Mouse (Mus musculus) embryonic stem cell, embryonic (primary cell): ENCODE measurements around the gene Zeb2.
"Not testable (repeated sequence)": the region's sequence is repeated elsewhere in the genome, so short reads cannot be mapped to it uniquely, and the experiment has no call there.

Experiments used
- CTCF ChIA-PET, 4 experiments: fragments of 300-600 bp in 2 of 4; fragments of 350-600 bp in 2 of 4; sonication (Branson Sonifier 250); formaldehyde crosslinking; loops; one replicate each; lab custom pipeline; 2022; ENCODE audit warnings: inconsistent platforms in 2 of 4; lab: Charles Lee
- POLR2A ChIA-PET, 4 experiments: fragments of 300-600 bp in 2 of 4; fragments of 350-600 bp in 2 of 4; sonication (Branson Sonifier 250); formaldehyde crosslinking; loops; one replicate each; lab custom pipeline; 2022; ENCODE audit warnings: antibody characterized with exemption in 4 of 4, inconsistent platforms in 1 of 4; lab: Charles Lee

Gene Zeb2

GRCm38 (mm10) chr2:45114596-45114995 is 2.6 kb downstream of the Zeb2 start:
- ChIA-PET POLR2A (interaction anchor here in 1 of 4 experiments (1.5 kb wide), 1 partner anchor 112 kb away, joined by 4 read pairs; no protein-coding TSS in a partner anchor), CTCF (no interaction called here)

- CTCF ChIA-PET = no interaction called here
- POLR2A ChIA-PET = interaction anchor here in 1 of 4 experiments (0.7 kb wide), 1 partner anchor 800 kb away, joined by 6 read pairs; no protein-coding TSS in a partner anchor
These were observed 3.3 kb downstream of the Zeb2 start for GRCm38 (mm10) chr2:45113912-45114311.

DNA sequence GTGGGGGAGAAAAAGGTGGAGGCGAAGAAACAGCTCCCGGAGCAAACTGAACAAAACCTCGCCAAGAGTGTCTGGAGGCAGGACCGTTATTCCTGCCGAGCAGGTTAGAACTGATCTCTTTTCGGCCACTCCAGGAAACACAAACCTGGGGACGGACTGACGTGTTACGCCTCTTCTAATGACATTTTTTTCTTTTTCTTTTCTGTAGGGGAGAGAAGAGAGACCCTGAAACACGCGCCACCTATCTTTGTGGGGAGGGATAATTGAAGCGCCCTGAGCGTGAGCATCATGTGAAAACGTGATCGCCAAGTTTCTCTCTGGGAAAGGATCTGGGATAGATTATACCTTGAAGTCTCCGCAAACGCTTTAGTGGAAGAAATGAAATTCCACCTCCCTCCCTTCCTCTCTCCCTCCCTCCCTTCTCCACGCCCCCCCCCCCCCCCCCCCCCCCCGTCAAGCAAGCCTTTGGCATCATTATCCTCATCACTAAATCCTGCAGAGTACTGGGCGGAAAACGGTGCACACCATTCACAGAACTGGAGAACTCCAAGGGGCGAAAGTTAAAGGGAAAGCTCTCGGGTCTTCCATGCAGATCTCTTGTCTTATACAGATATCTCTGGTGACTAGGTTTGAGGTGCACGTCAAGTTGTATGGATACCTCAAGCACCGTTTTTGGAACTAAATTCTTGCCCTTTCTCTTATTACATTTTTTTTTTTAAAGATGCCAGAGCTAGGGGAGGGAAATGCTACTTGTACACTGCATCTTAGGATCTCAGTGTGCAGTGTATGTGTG is 4.1 kb downstream of the Zeb2 start:
- ChIA-PET CTCF (interaction anchor here in 1 of 4 experiments (0.6 to 0.8 kb wide), 2 partner anchors 21 to 640 kb away, joined by 4 read pairs; no protein-coding TSS in a partner anchor), POLR2A (interaction anchor here in 1 of 4 experiments (0.6 to 0.7 kb wide), 3 partner anchors 77 to 1105 kb away, joined by 3 to 5 read pairs (median 4); no protein-coding TSS in a partner anchor)

- CTCF ChIA-PET = interaction anchor here in 1 of 4 experiments (0.6 to 0.8 kb wide), 2 partner anchors 20 to 640 kb away, joined by 4 read pairs; no protein-coding TSS in a partner anchor
- POLR2A ChIA-PET = interaction anchor here in 1 of 4 experiments (0.6 kb wide), 4 partner anchors 72 to 582 kb away, joined by 3 to 5 read pairs (median 4); no protein-coding TSS in a partner anchor
These were observed 5.0 kb downstream of the Zeb2 start for GRCm38 (mm10) chr2:45112021-45112747.

DNA sequence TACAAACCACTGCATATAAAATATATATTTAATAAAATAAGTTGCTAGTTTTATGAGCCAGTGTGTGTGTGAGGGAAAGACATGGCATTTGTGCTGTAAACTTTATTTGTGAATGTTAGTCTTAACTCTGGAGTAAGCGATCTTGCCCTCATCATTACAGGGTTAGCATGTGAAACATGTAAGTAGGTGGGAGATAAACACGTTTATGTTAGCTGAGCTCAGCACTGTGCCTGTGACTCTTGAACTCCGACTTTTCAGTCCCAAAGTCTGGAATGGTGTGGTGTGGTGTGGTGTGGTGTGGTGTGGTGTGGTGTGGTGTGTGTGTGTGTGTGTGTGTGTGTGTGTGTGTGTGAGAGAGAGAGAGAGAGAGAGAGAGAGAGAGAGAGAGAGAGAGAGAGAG is 5.6 kb downstream of the Zeb2 start:
- CTCF ChIA-PET = not testable (repeated sequence)
- POLR2A ChIA-PET = interaction anchor here in 1 of 4 experiments (0.6 kb wide), 1 partner anchor 73 kb away, joined by 3 read pairs; no protein-coding TSS in a partner anchor

- CTCF ChIA-PET = no interaction called here
- POLR2A ChIA-PET = interaction anchor here in 1 of 4 experiments (0.6 kb wide), 1 partner anchor 41 kb away, joined by 6 read pairs; no protein-coding TSS in a partner anchor
These were observed 6.3 kb downstream of the Zeb2 start for GRCm38 (mm10) chr2:45110757-45111411.

DNA sequence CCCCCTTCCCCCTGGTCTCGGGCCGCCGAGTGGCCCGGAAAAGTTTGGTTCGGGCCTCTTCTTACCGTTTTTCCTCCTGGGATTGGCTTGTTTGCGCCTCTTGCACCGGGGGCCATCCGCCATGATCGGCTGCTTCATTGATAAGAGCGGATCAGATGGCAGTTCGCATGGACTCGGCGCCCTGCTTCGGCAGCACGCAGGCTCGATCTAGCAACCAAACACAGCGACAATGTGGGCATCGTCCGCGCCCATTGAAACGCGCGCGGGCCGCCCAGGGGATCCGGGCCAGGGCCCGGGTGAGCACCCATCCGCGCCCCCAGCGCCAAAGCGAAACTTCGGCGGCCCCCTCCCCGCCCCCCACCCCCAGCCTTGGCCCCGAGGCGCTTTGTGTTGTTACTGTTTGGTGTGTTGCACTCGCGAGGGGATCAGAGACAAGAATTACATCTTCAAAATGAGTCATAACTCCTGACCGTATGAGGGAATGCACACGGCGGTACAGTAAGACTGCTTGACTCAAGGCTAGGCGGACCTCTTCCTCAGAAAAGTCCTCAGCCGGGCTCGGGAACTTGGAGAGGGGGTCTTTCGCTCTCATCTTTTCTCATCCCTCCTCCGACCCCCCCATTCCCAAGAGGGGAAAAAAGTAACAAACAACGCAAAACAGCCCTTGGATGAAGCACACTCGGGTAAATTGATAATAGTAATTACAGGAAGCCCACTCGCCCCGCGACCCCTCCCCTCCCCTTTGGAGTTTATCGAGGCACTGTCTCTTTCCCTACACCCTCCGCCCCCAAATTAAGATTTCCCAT is 7.0 kb downstream of the Zeb2 start:
- CTCF ChIA-PET = no interaction called here
- POLR2A ChIA-PET = interaction anchor here in 1 of 4 experiments (0.6 kb wide), 1 partner anchor 40 kb away, joined by 6 read pairs; no protein-coding TSS in a partner anchor

- ChIA-PET POLR2A (no interaction called here), CTCF (no interaction called here)
These were observed 7.8 kb downstream of the Zeb2 start for GRCm38 (mm10) chr2:45109161-45109950.

- POLR2A ChIA-PET = no interaction called here
- CTCF ChIA-PET = no interaction called here
These were observed 8.6 kb downstream of the Zeb2 start for GRCm38 (mm10) chr2:45108521-45109091.

- ChIA-PET POLR2A (interaction anchor here in 2 of 4 experiments (0.6 to 0.7 kb wide), 2 partner anchors 85 to 210 kb away, joined by 3 read pairs; no protein-coding TSS in a partner anchor), CTCF (interaction anchor here in 1 of 4 experiments (0.8 kb wide), 1 partner anchor 569 kb away, joined by 18 read pairs; no protein-coding TSS in a partner anchor)
These were observed 9.6 kb downstream of the Zeb2 start for GRCm38 (mm10) chr2:45107555-45107954.

DNA sequence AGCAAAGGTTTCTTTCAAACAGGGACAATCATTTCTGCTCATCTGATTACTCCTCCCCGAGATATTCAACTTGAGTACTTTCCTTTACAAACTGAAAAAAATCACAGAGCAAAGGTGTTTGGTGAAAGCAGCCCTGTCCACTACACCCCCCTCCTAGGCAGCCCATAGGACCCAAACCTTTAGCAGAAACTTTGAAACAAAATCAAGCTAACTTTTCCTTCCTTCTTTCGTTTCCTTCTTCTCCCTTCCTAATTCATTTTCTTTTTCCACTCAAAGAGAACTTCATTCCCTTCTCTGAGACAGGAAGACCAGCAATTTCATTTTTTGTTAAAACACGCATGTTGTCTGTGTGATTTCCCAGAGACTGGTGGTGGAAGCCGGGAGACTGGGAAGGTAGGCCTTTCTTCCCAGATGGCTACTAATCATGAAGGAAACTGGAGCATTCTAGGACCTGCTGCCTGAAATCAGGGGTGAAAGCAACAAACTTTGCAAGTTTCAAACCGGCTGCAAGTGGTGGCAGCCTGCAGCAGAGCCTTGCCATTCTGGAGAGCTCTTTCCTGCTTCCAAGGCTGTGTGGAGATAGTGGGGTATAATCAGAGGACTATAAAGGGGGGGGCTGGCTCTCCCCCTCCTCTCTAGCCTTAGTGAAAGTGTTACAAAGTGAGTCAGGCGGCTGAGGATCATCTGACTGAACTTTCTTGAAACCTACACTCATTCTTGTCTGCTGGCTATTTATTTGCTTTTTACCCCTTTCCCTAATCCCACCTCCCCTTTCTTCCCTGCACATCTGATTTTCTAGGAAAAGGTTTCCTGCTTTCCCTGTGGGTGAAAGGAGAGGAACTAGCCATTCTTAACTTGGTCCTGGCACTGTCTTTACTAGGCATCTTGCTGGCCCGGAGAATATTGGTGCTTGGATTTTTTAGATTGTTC is 11.0 kb downstream of the Zeb2 start:
- ChIA-PET CTCF (no interaction called here), POLR2A (interaction anchor here in 2 of 4 experiments (0.5 to 1.4 kb wide), 3 partner anchors 10 to 64 kb away, joined by 3 read pairs; no protein-coding TSS in a partner anchor)

DNA sequence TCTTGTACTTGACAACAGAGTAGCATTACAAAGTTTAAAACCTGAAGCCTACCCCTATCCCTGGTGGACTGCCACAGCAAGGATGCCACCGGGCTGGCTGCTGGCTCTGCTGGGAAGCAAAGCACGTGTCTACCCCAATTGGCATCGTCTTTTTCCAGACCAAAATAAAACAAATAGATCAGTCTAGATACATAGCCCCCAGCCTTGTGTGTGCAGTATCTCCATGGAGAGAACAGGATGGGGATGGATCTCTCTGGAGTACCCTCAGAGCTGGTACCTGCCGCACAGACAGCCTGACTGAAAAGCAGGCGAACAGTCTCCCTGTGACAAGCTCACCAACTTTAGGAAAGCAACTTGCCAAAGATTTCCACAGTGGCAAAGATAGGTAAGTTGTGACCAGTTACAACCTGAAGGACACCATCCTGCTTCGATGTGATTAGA is 11.9 kb downstream of the Zeb2 start:
- ChIA-PET CTCF (no interaction called here), POLR2A (interaction anchor here in 2 of 4 experiments (0.6 to 1.4 kb wide), 2 partner anchors 9 to 486 kb away, joined by 3 read pairs; no protein-coding TSS in a partner anchor)

- CTCF ChIA-PET = no interaction called here
- POLR2A ChIA-PET = interaction anchor here in 1 of 4 experiments (1.4 kb wide), 1 partner anchor 8 kb away, joined by 3 read pairs; no protein-coding TSS in a partner anchor
These were observed 12.6 kb downstream of the Zeb2 start for GRCm38 (mm10) chr2:45104511-45105055.

- POLR2A ChIA-PET = no interaction called here
- CTCF ChIA-PET = no interaction called here
These were observed 13.1 kb downstream of the Zeb2 start for GRCm38 (mm10) chr2:45104066-45104465.
